Mouse (Mus musculus): ENCODE measurements around the gene Arhgdia.

The Arhgdia gene

DNA sequence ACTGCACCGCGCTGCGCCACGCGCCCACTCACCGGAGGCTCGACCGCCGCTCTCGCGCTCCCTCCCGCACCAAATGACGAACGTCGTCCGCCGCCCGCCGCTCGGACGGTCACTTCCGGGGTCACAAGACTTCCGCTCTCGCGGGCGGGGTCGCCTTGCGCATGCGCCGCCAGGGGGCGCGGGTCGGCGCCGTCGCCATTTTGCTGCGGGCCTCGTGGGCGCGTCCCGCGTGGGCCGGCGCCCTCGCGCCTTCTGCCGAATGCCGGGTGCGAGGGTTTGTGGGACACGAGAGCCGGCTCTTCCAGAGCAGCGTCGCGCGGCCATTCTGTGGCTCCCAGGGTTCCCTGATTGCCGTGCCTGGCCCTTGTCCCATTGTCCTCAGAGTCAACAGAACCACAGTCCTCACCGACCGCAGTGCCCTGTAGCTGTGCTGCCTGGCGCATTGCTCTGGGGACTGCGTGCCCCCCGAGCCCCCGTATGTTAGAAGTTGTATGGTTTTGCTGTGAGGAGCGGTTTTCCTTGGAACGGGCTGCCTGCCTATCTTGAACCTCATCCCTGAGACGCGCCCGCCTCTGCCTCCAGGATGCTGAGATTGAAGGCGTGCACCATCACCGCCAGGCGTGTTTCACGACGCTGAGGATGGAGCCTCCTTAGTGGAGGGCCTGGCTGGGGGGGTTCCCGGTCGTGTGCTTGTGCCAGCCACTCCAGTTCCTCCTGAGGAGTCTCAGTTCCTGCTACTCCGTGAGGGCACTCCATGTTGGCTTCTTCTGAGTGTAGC, at the start of gene Arhgdia:
TSS of gene Arhgdia (minus strand) at position 135 of the 778 bp plus-strand sequence.
- in situ Hi-C loops (cut with MseI, MboI): no loop called here

DNA sequence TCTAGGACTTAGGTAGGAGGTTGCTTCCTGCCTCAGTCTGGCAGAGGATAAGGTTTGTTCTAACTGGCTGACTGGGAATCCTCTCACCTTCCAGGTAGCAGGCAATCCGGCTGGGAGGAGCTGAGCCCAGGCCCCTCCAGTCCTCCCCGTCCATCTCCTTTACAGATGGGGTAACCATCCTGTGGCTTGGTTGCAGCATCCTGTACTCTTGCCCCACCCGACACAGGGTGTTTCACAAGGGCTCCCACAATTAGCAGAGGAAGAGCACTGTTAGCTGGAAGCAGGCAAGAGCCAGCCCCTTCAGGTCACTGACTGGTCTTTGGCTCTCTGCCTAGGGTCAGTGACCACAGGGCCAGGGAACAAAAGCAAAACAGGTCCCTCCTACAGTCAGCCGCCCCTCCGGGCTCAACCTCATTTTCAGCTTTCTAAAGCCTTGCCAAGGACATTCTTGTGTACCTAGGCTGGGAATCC, 49.0 kb upstream of the Arhgdia start:
- in situ Hi-C loops (cut with MseI, MboI): no loop called here

DNA sequence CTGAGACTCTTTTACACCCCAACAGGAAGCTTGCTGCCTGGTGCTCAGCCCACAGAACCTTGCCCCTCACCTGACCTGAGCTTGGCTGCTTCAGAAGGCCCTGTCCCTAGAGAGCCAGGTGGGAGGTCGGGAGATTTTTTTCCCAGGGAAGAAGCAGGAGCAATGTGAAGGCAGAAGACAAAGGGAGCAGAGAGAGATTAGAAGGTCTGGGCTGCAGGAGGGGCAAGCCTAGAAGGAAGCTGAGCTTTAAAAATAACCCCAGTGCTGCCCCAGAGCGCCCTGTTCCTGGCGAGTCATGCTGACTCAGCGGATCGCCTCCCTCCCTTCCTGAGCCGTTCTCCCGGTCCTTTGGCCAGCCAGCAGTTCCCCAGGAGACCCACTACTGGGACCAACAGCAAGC, 48.5 kb upstream of the Arhgdia start:
- in situ Hi-C loops (cut with MseI, MboI): no loop called here

DNA sequence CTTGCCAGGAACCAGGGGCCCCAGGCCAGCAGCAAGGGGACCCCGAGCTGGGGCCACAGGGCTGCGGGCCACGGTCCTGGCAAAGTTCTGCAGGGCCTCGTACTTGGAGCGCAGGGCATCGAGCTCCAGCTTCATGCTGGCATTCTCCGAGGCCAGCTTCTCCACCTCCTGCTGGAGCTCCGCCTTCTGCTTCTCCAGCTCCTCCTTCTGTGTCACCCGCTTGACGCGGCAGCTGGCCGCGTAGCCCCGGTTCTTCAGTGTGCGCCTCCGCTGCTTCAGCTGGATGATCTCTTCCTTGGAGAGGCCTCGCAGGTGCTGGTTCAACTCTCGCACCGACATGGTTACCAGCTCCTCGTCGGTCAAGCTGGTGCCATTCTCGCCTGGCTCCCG, 47.9 kb upstream of the Arhgdia start:
- in situ Hi-C loops (cut with MseI, MboI): no loop called here

DNA sequence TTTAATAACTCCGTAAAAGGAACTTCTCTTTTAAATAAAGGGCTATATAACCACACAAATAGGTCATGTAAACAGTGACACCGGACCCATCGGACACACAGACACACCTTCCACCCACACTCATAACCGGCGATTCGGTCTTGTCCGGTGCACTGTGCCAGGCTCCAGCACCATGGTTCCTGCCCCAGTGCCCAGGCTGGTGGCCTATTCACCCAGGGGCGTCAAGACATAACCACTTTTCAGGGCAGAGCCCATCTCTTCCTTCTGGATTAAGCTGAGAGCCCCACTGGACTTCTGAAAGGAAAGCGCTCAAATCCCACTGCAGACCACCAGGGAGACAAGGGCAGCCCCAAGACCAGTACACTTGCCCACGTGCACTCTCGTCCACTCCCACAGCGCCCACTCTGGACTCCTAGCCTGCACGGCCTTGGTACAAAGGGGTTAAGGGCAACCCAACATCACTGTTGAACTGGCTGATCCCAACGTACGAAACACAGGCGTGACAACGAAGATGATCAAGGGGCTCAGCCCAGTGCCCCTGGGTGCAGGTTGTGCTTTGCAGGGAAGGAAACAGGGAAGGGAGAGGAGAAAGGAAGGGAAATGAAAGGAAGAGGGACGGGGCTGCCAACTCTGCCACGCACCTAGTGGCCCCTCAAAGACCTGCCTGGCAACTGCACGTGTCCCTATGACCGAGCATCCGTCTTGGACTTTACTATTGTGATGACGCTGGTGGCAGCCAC, 47.3 kb upstream of the Arhgdia start:
- in situ Hi-C loops (cut with MseI, MboI): no loop called here

DNA sequence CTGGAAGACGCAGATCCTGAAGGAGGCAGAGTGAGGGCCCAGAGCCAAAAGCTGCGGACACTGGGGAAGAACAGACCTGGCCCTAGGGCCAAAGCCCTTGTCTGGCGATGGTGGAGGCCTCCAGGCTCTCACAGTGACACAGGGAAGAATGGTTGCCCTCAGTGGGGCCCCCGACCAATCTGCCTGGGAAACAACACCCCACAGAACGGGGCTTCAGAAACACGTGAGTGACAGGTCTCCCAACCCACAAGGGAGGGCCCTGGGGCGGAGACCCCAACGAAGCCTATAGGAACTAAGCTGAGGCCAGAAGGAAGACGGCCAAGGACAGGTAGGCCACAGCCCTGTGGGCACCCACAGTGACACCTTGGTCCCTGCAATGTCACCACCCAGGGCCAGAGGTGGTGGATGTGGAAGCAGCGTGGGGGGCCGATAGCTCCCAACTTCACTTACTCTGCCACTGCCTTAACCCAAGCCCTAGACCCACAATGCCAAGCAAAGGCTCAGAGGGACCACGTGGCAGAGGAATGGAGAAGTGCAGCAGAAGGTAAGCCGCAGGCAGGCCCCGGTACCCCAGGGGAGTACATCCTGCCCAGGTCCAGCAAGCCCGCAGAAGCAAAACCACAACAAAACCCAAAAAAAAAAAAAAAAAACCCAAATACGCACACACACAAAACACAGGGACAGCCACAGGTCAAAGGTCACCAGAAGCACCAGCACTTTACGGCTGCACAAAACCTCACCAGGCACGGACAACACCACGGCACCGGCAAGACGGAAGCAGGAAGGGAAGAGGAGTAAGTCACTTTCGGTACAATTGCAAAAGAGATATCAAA, 46.3 kb upstream of the Arhgdia start:
- in situ Hi-C loops (cut with MseI, MboI): no loop called here

DNA sequence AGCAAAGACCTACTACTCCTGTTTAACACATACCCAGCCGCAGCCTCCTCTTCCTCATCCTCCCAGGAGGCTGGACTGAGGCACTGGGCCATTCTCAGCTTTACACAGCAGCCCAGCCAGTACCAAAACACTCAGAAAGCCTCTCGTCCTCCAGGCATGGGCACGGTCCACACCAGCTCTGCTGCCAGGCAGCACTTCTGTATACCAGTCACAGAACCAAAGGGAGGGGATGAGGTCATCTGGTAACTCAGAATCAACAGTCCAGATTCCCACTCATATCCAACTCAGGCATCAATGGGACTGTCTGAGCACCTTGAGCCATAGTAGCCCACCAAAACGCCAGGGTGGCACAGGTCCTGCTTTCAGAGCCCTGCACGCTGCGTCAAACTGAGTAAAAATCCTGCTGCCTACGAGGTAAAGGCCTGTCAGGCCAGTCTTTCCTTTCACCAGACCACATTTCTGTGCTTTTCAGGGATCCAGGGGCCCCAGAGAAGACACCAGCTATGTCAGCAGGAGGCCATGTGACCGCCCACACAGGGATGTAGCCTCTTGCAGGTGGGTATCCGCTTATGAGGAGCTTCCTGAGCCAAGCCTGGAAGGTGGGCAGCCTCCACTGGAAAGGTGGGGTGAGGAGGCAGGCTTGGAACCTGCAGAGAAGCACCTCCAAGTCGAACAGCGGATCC, 45.5 kb upstream of the Arhgdia start:
- in situ Hi-C loops (cut with MseI, MboI): no loop called here

DNA sequence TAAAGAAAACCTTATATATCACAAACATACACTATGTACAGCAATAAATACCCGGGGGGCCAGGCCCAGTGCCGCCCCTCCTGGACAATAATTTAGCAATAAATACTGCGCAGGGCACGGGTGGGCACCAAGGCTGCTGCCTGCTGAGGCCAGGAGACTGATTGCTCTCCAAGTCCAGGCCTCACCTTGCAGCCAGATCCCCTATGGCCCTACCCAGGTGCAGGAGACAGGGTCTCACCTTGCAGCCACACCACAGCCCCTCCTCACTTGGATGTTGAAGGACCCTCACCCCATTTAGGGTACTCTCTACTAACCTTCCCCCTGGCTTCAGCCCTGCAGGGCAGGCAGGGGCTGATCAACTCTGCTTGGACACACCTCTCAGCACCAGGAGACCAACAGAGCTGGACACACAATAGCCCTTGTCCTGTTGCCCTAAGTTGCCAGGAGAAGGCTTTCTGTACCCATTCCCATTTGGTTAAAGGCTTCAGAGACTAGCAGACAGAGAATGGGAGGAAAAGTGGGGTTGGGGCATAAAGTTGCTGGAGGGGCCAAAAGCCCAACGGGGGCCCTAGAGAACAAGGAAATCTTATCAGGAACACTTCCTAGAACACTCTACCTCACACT, 43.8 kb upstream of the Arhgdia start, which contains the start of gene Sirt7:
TSS of gene Sirt7 (minus strand) at position 89 of the 624 bp plus-strand sequence.
- in situ Hi-C loops (cut with MseI, MboI): no loop called here

DNA sequence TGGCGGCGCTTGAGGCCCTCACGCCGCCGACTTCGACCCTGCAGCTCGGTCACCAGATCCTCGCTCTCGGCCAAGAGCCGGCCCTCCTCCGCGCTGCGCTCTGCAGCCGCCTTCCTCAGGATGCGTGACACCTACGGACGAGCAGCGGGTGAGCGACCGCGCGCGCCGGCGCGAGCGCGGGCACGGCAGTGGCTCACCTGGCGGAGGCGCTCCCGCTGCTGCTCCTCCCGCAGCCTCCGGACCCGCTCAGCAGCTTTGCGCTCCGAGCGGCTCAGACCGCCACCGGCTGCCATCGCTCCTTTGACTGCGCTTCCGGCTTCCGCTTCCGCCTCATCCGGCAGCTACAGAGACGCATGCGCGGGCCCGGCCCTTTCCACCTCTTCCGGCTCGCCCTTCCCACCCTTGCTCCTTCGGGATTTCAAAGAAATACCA, 43.3 kb upstream of the Arhgdia start:
- in situ Hi-C loops (cut with MseI, MboI): no loop called here

DNA sequence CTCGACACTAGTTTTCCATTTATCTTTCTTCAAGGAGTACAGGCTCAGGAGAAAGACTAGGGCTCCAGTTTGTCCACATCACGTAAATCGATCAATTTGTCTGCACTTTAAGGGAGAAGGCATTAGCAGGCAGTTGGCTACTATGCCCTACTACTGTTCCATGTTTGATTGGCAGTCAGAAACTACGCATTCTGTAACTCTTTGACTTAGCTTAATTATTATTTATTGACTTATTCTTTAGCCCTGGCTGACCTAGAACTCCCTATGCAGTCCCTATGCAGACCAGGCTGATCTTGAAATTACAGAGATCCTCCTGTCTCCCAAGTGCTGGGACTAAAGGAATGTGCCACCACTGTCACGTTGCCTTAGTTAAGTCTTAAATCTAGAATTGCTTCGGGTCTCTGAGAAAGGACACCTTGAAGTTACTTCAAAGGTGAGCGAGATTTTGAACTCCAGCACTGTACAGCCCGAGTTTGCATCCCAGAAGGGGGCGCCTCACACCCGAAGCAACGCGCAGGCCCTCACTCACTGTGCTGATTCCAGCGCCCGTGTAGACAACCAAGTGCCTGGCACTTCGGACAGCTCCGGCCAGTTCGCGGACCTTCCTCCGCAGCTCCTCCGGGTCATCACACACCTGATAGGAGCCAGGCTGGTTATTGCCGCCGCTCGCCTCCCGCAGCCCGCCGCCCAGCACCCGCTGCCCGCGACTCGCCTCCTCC, 42.7 kb upstream of the Arhgdia start:
- in situ Hi-C loops (cut with MseI, MboI): no loop called here

DNA sequence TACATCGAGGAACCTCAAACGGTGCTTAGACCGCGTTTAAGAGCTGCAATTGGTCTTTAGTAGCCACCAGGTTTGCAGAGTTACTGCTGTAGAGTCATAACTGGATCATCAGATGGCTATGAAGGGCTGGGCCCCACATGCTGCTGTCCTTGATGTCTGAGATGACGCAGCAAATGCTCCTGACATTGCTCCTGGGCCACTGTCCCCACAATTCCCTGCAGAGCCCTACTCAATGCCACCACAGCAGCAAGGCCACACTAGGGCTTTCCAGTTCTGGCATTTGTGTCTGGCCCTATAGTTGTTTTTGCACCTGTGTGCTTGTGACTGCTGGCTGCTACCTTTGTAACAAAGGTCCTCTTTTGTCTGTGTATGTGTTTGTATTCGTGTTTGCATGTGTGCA, 41.4 kb upstream of the Arhgdia start:
- in situ Hi-C loops (cut with MseI, MboI): no loop called here

DNA sequence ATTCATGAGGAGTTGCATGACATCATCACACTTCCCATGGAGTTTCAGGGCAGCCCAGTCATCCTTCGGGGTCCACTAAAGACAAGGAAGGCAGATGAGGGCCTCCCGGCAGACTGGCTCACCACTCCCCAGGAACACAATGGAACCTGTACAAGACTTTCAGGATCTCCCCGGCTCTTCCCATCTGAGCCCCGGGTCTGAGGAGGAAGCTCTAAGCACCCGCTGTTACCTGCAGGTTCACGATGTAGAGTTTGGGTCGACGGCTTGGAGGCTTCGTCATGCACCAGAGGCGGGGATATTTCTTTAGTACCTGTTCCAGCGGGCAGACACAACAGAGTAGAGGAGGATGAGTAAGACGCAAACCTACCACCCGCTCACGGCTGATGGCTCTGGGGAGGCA, 38.8 kb upstream of the Arhgdia start:
- in situ Hi-C loops (cut with MseI, MboI): no loop called here

DNA sequence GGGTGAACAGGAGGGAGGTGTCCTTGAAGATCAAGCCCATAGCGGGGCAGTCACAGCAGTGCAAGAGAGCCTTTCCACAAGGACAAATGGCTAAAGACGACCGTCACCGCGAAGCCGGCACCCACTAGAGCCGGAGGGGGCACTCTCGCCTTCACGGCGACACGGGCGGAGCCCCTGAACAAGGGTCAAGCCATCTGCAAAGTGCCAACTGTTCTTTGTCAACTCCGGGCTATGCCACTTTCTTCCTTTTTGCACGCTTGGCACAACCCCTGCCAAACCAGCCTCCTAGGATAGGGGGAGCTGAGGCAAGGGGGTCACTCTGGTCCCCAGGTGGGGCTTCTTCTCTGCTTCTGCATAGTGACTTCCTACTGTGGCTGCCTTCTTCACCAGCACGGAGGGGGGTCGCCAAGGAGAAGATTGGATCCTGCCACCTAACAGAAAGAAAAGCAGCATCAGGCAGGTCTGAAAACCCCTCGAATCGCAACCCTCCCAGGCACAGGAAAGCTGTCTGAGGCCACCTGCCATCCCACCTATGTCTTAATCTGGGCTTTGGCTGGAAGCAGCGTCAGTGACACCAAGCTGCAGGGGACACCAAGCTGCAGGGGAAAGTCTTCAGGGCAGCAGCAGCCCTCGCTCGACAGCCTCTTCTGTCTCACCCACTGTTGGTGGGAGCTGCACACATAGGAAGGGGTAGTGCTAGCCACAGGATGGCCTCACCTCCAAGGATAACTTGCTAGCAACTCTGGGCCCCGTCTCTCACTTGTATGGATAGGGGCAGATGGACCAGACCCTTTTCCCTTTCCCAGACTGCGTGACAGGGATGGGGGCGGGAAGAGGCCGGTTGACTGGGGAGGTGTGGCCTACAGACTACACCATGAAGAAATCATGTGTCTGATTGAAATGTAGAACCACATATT, 37.5 kb upstream of the Arhgdia start:
- in situ Hi-C loops (cut with MseI, MboI): no loop called here

DNA sequence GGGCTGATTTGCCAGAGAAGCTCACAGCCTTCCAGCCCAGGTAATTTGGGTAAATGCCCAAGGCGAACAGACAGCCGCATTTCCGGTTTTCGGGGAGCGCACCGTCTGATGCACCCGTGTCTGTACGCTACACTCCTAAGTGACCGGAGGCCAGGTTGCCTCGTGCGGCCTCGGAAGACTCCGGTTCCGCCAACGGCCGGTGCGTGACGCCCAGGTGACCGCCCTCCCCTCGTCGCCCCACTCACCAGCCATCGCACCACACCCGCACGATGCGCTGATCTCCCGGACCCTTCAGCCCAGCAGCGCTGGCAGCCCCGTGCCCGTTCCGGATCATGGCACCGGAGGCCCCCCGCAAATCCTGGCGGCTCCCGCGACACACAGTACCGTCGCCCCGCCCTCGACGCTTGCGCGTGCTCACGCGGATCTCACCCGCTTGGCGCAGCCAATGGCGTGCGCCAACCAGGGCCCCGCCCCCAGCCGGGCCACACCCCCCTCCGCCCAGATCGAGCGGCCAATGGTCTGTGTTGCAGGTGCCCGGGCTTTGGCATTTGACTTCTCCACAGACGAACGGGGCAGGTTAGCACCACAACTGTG, 36.2 kb upstream of the Arhgdia start, which contains the start of gene Pcyt2:
TSS of gene Pcyt2 (minus strand) at position 418 of the 594 bp plus-strand sequence.
- in situ Hi-C loops (cut with MseI, MboI): no loop called here

DNA sequence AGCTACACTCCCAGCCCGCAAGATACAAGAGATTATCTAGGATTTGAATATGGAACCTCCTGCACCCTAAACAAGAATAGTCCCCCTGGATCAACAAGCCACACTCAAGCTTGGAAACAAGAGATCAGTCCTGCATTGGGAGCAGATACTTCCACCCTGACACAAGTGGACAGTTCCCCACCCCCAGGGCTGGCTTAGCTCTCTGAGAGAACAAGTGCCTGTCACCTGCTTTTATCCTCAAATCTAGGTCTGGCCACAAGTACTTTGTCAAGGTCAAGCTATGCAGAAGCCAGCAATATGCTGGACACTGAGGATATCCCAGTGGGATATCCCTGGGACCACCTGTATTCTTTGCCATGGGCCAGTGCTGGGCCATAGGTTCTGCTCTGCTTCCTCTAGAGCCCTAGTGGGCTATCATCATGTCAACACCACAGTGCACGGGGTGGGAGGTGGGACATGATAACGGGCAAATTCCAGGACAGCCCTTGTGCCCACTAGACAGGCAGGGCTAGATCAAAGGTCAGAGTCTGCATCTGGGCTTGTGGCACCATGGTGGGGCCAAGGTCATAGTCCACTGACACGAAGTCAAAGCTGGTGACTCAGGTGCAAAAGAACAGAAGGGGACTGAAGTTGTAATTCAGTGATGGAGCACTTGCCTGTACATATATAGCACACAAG, 35.3 kb upstream of the Arhgdia start:
- in situ Hi-C loops (cut with MseI, MboI): no loop called here

DNA sequence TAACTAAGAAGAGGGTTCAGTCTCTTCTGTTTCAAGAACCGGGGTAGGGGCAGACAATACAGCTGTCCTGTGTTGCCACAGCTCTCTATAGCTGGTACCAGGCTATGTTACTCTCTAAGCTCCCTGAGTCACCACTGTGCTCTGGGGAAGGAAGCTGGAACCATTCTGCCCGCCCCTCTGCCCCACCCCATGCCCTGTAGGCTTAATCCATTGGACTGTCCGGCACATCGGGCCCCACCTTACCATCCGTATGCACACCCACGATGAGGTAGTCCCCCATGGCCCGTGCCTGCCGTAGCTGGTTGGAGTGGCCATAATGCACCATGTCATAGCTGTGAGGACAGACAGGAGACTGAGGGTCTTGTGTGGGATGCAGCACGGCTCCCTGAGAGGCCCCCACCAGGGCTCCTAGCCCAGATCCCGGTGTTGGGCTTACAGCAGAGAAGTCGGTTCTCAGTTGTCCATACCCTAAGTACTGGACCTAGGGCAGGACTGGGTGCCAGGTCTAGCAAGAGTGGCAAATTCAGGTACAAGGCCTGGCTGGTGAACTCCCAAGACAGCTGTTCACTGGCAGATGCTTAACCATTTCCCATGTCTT, 34.3 kb upstream of the Arhgdia start:
- in situ Hi-C loops (cut with MseI, MboI): no loop called here

DNA sequence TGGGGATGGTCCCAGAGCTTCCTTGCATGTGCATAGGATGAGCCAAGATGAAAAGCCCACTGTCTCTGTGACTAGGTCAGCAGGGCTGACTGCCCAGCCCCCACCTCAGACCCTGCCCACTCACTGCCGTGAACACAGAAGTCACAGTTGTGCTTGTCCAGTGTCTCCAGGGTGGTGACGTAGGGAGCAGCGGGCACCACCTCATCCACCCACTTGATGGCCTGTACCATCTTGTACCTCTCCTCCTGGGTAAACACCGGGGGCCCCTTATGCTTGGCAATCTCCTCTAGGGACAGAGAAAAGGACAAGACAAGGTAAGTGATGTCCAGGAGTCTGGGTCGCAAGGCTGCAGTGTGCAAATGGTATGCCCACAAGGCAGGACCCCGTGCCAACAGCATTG, 33.7 kb upstream of the Arhgdia start:
- in situ Hi-C loops (cut with MseI, MboI): no loop called here

DNA sequence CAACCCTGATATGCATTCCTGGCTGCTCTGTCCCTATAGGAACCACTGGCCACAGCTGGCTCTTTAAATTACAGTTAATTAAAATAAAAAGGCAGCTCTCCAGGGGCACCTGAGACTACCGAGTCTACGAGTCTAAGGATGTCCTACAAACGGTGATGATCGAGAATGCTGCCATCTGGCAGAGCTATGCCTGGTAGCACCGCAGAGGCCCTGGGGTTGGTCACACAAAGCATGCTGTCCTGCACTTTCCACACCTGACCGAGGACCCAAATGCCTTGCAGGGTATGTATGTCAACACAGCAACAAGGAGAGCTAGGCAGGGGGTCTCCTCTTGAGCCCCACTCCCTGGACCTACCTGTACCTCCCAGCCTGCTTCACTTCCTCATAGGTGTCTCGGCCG, 32.6 kb upstream of the Arhgdia start:
- in situ Hi-C loops (cut with MseI, MboI): no loop called here

All from mouse trophoblast stem cell (cell line).